Mouse (Mus musculus) stomach, postnatal 0 days (tissue): ENCODE data around the gene Ccng2.

Experiments
- CTCF ChIP-seq: IDR thresholded peaks from 2 replicates; pipeline ENCODE4 v1.5.1; 2016; ENCODE audit warnings: antibody characterized with exemption, low read depth, mild to moderate bottlenecking, moderate library complexity
- EP300 ChIP-seq: optimal IDR thresholded peaks from 2 replicates; pipeline ENCODE3; 2016; ENCODE audit warnings: antibody characterized with exemption

GRCm38 (mm10) chr5:93221661-93222060 is 45.4 kb upstream of the Ccng2 start:
- TF ChIP-seq CTCF (no peak), EP300 (no peak)
